Mouse (Mus musculus) urinary bladder, postnatal 4 days (tissue): ENCODE data around the gene Ogg1.

Source experiments
- DNase-seq, 2 experiments: peaks; one replicate each; pipeline ENCODE4 v3.0.0; 2021 to 2022; ENCODE audit warnings: low spot score in 2 of 2

The Ogg1 gene

GRCm38 (mm10) chr6:113326533-113327315 lies at the start of gene Ogg1:
Ogg1 (plus strand) TSS chr6:113326972.
- DNase-seq, result peak; percentile 98

- DNase-seq, result no peak
Observed at GRCm38 (mm10) chr6:113281676-113282075, 45.1 kb upstream of the Ogg1 start.

- no peak for DNase-seq
Observed at GRCm38 (mm10) chr6:113282101-113282802, 44.5 kb upstream of the Ogg1 start, which contains the start of gene Cpne9. Cpne9 (plus strand) TSS chr6:113282307.

GRCm38 (mm10) chr6:113282969-113283368 lies 43.8 kb upstream of the Ogg1 start:
- DNase-seq, result no peak

- no peak for DNase-seq
Observed at GRCm38 (mm10) chr6:113283500-113283899, 43.3 kb upstream of the Ogg1 start.

- DNase-seq, result no peak
Observed at GRCm38 (mm10) chr6:113284931-113285330, 41.8 kb upstream of the Ogg1 start.

GRCm38 (mm10) chr6:113286316-113286715 lies 40.5 kb upstream of the Ogg1 start:
- DNase-seq, result no peak

- no peak for DNase-seq
Observed at GRCm38 (mm10) chr6:113287236-113287635, 39.5 kb upstream of the Ogg1 start.

- no peak for DNase-seq
Observed at GRCm38 (mm10) chr6:113289346-113289745, 37.4 kb upstream of the Ogg1 start.

- DNase-seq, result no peak
Observed at GRCm38 (mm10) chr6:113290346-113290745, 36.4 kb upstream of the Ogg1 start.

GRCm38 (mm10) chr6:113292938-113293337 lies 33.8 kb upstream of the Ogg1 start:
- no peak for DNase-seq

- no peak for DNase-seq
Observed at GRCm38 (mm10) chr6:113296046-113296445, 30.7 kb upstream of the Ogg1 start.

- no peak for DNase-seq
Observed at GRCm38 (mm10) chr6:113296639-113297038, 30.1 kb upstream of the Ogg1 start.

- DNase-seq, result no peak
Observed at GRCm38 (mm10) chr6:113301350-113301749, 25.4 kb upstream of the Ogg1 start.

- no peak for DNase-seq
Observed at GRCm38 (mm10) chr6:113302258-113302657, 24.5 kb upstream of the Ogg1 start.

GRCm38 (mm10) chr6:113306322-113306985 lies 20.3 kb upstream of the Ogg1 start:
- DNase-seq, result peak; percentile 100

GRCm38 (mm10) chr6:113306986-113307349 lies 19.8 kb upstream of the Ogg1 start, which contains the start of gene Brpf1:
Brpf1 (plus strand) TSS chr6:113307137.
- DNase-seq, result no peak

GRCm38 (mm10) chr6:113307481-113308121 lies 19.2 kb upstream of the Ogg1 start:
- peak in 1 of 2 experiments; percentile 40 for DNase-seq

- no peak for DNase-seq
Observed at GRCm38 (mm10) chr6:113308141-113308540, 18.6 kb upstream of the Ogg1 start.

- no peak for DNase-seq
Observed at GRCm38 (mm10) chr6:113315972-113316371, 10.8 kb upstream of the Ogg1 start.

GRCm38 (mm10) chr6:113329396-113329795 lies 2.6 kb downstream of the Ogg1 start:
- no peak for DNase-seq

- no peak for DNase-seq
Observed at GRCm38 (mm10) chr6:113330547-113330946, 3.8 kb downstream of the Ogg1 start.
